Mouse (Mus musculus): ENCODE data around the gene Gm20388. TPM values are rescaled to one million over a fixed set of nuclear protein-coding genes. Genes with fewer than 3 reads are reported as not detected.

Gm20388 gene
- polyA plus RNA-seq, 1 experiment from 2014 or later: not detected

- WGBS: 81% methylated on average over 7 of the region's 7 CpGs
- Histone ChIP-seq H3K4me1 (ENCODE audit: control insufficient read depth, insufficient read depth, low read length) (peaks cover 23% of the 10 kb centered on the region), H3K4me3 (ENCODE audit: low read depth, low read length) (no peak overlapping the region), H3K27me3 (ENCODE audit: control insufficient read depth, insufficient read depth, low read length) (no peaks in the 10 kb centered on the region), H3K4me2 (ENCODE audit: low read depth, severe bottlenecking) (0 out of 2 replicates have a peak overlapping the region, but pooled peaks have one; percentile 24), H3K9me3 (ENCODE audit: control insufficient read depth, low read length) (no peaks in the 10 kb centered on the region), H3K9ac (ENCODE audit: low read length) (no peak overlapping the region), H3K36me3 (ENCODE audit: control insufficient read depth, insufficient read depth, low read length) (no peaks in the 10 kb centered on the region), H3K27ac (replicated peaks; ENCODE audit: low read depth, low read length) (no peak overlapping the region)
- ATAC-seq (ENCODE audit: insufficient number of reproducible peaks, low FRiP score, low TSS enrichment, low read depth) (no peak), DNase-seq (ENCODE audit: low spot score) (no peak)
Measured at GRCm38 (mm10) chr8:122546066-122546755, 2635.6 kb downstream of the Gm20388 start.

- Histone ChIP-seq H3K9ac (ENCODE audit: low read length) (peak overlapping the region; percentile 30; the same call in 1 of the 2 replicates), H3K9me3 (ENCODE audit: control insufficient read depth, low read length) (no peaks in the 10 kb centered on the region), H3K4me3 (ENCODE audit: low read depth, low read length) (0 out of 2 replicates have a peak overlapping the region, but pooled peaks have one; percentile 10), H3K36me3 (ENCODE audit: control insufficient read depth, insufficient read depth, low read length) (no peaks in the 10 kb centered on the region), H3K4me2 (ENCODE audit: low read depth, severe bottlenecking) (peak overlapping the region; percentile 24), H3K4me1 (ENCODE audit: control insufficient read depth, insufficient read depth, low read length) (peaks cover 23% of the 10 kb centered on the region), H3K27ac (replicated peaks; ENCODE audit: low read depth, low read length) (peak overlapping the region; percentile 42; the same call in 1 of the 2 replicates), H3K27me3 (ENCODE audit: control insufficient read depth, insufficient read depth, low read length) (no peaks in the 10 kb centered on the region)
- 53% methylated on average over 24 of the region's 24 CpGs for WGBS
- ATAC-seq (ENCODE audit: insufficient number of reproducible peaks, low FRiP score, low TSS enrichment, low read depth): no peak
- no peak for DNase-seq (ENCODE audit: low spot score)
Measured at GRCm38 (mm10) chr8:122546811-122547453, 2636.3 kb downstream of the Gm20388 start.

- Histone ChIP-seq H3K9me3 (ENCODE audit: control insufficient read depth, low read length) (no peaks in the 10 kb centered on the region), H3K36me3 (ENCODE audit: control insufficient read depth, insufficient read depth, low read length) (no peaks in the 10 kb centered on the region), H3K4me1 (ENCODE audit: control insufficient read depth, insufficient read depth, low read length) (peaks cover 23% of the 10 kb centered on the region), H3K9ac (ENCODE audit: low read length) (no peak overlapping the region), H3K27me3 (ENCODE audit: control insufficient read depth, insufficient read depth, low read length) (no peaks in the 10 kb centered on the region), H3K27ac (replicated peaks; ENCODE audit: low read depth, low read length) (no peak overlapping the region), H3K4me2 (ENCODE audit: low read depth, severe bottlenecking) (peak overlapping the region; percentile 4; the same call in 1 of the 2 replicates), H3K4me3 (ENCODE audit: low read depth, low read length) (no peak overlapping the region)
- WGBS: 19% methylated on average over 5 of the region's 5 CpGs
- ATAC-seq (ENCODE audit: insufficient number of reproducible peaks, low FRiP score, low TSS enrichment, low read depth) (no peak), DNase-seq (ENCODE audit: low spot score) (no peak)
Measured at GRCm38 (mm10) chr8:122547815-122548214, 2637.2 kb downstream of the Gm20388 start.

DNA sequence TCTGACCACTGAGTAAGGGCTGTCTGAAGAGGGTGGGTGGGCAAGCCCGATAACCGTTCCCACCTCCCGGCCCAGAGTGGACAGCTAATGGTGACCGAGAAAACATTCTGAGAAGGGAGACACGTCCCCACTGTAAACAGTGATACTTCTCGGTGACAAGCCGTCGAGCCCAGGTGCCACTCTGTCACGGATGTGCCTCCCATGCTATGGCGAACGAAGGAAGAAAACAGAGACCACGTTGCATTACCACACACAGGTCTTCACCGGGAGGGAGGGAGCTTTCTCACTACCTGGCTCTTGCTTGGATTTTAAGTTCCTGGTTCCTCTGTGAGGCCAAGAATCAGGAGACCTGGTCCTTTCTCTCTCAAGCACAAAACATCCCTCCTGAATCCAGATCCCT is 2637.7 kb downstream of the Gm20388 start:
- no peak for ATAC-seq (ENCODE audit: insufficient number of reproducible peaks, low FRiP score, low TSS enrichment, low read depth)
- Histone ChIP-seq H3K36me3 (ENCODE audit: control insufficient read depth, insufficient read depth, low read length) (no peaks in the 10 kb centered on the region), H3K27ac (replicated peaks; ENCODE audit: low read depth, low read length) (no peak overlapping the region), H3K9ac (ENCODE audit: low read length) (no peak overlapping the region), H3K27me3 (ENCODE audit: control insufficient read depth, insufficient read depth, low read length) (no peaks in the 10 kb centered on the region), H3K4me1 (ENCODE audit: control insufficient read depth, insufficient read depth, low read length) (peaks cover 23% of the 10 kb centered on the region), H3K4me3 (ENCODE audit: low read depth, low read length) (no peak overlapping the region), H3K4me2 (ENCODE audit: low read depth, severe bottlenecking) (peak overlapping the region; percentile 20; the same call in 1 of the 2 replicates), H3K9me3 (ENCODE audit: control insufficient read depth, low read length) (no peaks in the 10 kb centered on the region)
- DNase-seq (ENCODE audit: low spot score): no peak
- 65% methylated on average over 13 of the region's 13 CpGs for WGBS

GRCm38 (mm10) chr8:122548891-122549439 is 2638.3 kb downstream of the Gm20388 start:
- DNase-seq (ENCODE audit: low spot score) (no peak), ATAC-seq (ENCODE audit: insufficient number of reproducible peaks, low FRiP score, low TSS enrichment, low read depth) (no peak)
- peaks cover 23% of the 10 kb centered on the region for H3K4me1 ChIP-seq (ENCODE audit: control insufficient read depth, insufficient read depth, low read length)
- H3K27me3 ChIP-seq (ENCODE audit: control insufficient read depth, insufficient read depth, low read length): no peaks in the 10 kb centered on the region
- no peak overlapping the region for H3K27ac ChIP-seq (replicated peaks; ENCODE audit: low read depth, low read length)
- H3K4me3 ChIP-seq (ENCODE audit: low read depth, low read length): no peak overlapping the region
- no peaks in the 10 kb centered on the region for H3K9me3 ChIP-seq (ENCODE audit: control insufficient read depth, low read length)
- H3K4me2 ChIP-seq (ENCODE audit: low read depth, severe bottlenecking): 0 out of 2 replicates have a peak overlapping the region, but pooled peaks have one; percentile 20
- H3K9ac ChIP-seq (ENCODE audit: low read length): no peak overlapping the region
- H3K36me3 ChIP-seq (ENCODE audit: control insufficient read depth, insufficient read depth, low read length): no peaks in the 10 kb centered on the region
- 89% methylated on average over 3 of the region's 3 CpGs for WGBS

GRCm38 (mm10) chr8:122550234-122550994 is 2639.8 kb downstream of the Gm20388 start:
- H3K9ac ChIP-seq (ENCODE audit: low read length): peak overlapping the region; percentile 90
- DNase-seq (ENCODE audit: low spot score) (peak; percentile 74), ATAC-seq (ENCODE audit: insufficient number of reproducible peaks, low FRiP score, low TSS enrichment, low read depth) (0 out of 2 replicates have a peak, but pooled peaks have one; percentile 21)
- H3K36me3 ChIP-seq (ENCODE audit: control insufficient read depth, insufficient read depth, low read length): no peaks in the 10 kb centered on the region
- H3K4me2 ChIP-seq (ENCODE audit: low read depth, severe bottlenecking): peak overlapping the region; percentile 91
- H3K27me3 ChIP-seq (ENCODE audit: control insufficient read depth, insufficient read depth, low read length): no peaks in the 10 kb centered on the region
- H3K4me1 ChIP-seq (ENCODE audit: control insufficient read depth, insufficient read depth, low read length): peaks cover 23% of the 10 kb centered on the region
- no peaks in the 10 kb centered on the region for H3K9me3 ChIP-seq (ENCODE audit: control insufficient read depth, low read length)
- peak overlapping the region; percentile 61 for H3K4me3 ChIP-seq (ENCODE audit: low read depth, low read length)
- H3K27ac ChIP-seq (replicated peaks; ENCODE audit: low read depth, low read length): peak overlapping the region; percentile 68; the same call in 1 of the 2 replicates
- WGBS: 4% methylated on average over 51 of the region's 52 CpGs

GRCm38 (mm10) chr8:122550995-122551264 is 2640.3 kb downstream of the Gm20388 start:
- Histone ChIP-seq H3K9me3 (ENCODE audit: control insufficient read depth, low read length) (no peaks in the 10 kb centered on the region), H3K27ac (replicated peaks; ENCODE audit: low read depth, low read length) (peak overlapping the region; percentile 68; the same call in 1 of the 2 replicates), H3K4me2 (ENCODE audit: low read depth, severe bottlenecking) (peak overlapping the region; percentile 91), H3K4me3 (ENCODE audit: low read depth, low read length) (peak overlapping the region; percentile 61), H3K27me3 (ENCODE audit: control insufficient read depth, insufficient read depth, low read length) (no peaks in the 10 kb centered on the region), H3K4me1 (ENCODE audit: control insufficient read depth, insufficient read depth, low read length) (peaks cover 23% of the 10 kb centered on the region), H3K36me3 (ENCODE audit: control insufficient read depth, insufficient read depth, low read length) (no peaks in the 10 kb centered on the region), H3K9ac (ENCODE audit: low read length) (peak overlapping the region; percentile 90)
- WGBS: under 1% methylated on average over 36 of the region's 43 CpGs
- DNase-seq (ENCODE audit: low spot score) (peak; percentile 77), ATAC-seq (ENCODE audit: insufficient number of reproducible peaks, low FRiP score, low TSS enrichment, low read depth) (no peak; the same call in 1 of the 2 replicates)
